Mouse (Mus musculus): ENCODE results near the gene Jpt2. TPM values are rescaled to one million over a fixed set of nuclear protein-coding genes. Genes with fewer than 3 reads are reported as not detected.

Gene Jpt2
- polyA plus RNA-seq, 1 experiment from 2014 or later: 82.9 TPM

GRCm38 (mm10) chr17:24899153-24899552 lies 61.3 kb downstream of the Jpt2 start:
- no peak for ATAC-seq
- Histone ChIP-seq H3K27ac (ENCODE audit: low read depth, low read length) (no peak overlapping the region), H3K4me2 (ENCODE audit: low read length) (no peak overlapping the region), H3K4me3 (ENCODE audit: low read length) (no peak overlapping the region), H3K9ac (ENCODE audit: low read depth, low read length) (no peak overlapping the region), H3K9me3 (ENCODE audit: control insufficient read depth, low read length) (no peaks in the 10 kb centered on the region), H3K36me3 (ENCODE audit: control insufficient read depth, insufficient read depth, low read length) (peaks cover 62% of the 10 kb centered on the region), H3K4me1 (ENCODE audit: control insufficient read depth, insufficient read depth, low read depth, low read length) (peaks cover 28% of the 10 kb centered on the region), H3K27me3 (replicated peaks; ENCODE audit: control insufficient read depth, insufficient read depth, low read length) (no peaks in the 10 kb centered on the region)
- WGBS: 78% methylated on average over 5 of the region's 5 CpGs

GRCm38 (mm10) chr17:24898041-24898854 lies 62.2 kb downstream of the Jpt2 start:
- Histone ChIP-seq H3K4me3 (ENCODE audit: low read length) (no peak overlapping the region), H3K36me3 (ENCODE audit: control insufficient read depth, insufficient read depth, low read length) (peaks cover 58% of the 10 kb centered on the region), H3K9me3 (ENCODE audit: control insufficient read depth, low read length) (no peaks in the 10 kb centered on the region), H3K4me2 (ENCODE audit: low read length) (no peak overlapping the region), H3K27me3 (replicated peaks; ENCODE audit: control insufficient read depth, insufficient read depth, low read length) (no peaks in the 10 kb centered on the region), H3K4me1 (ENCODE audit: control insufficient read depth, insufficient read depth, low read depth, low read length) (peaks cover 37% of the 10 kb centered on the region), H3K9ac (ENCODE audit: low read depth, low read length) (peak overlapping the region; percentile 47; the same call in 1 of the 2 replicates), H3K27ac (ENCODE audit: low read depth, low read length) (no peak overlapping the region)
- 86% methylated on average over 4 of the region's 4 CpGs for WGBS
- ATAC-seq: no peak

GRCm38 (mm10) chr17:24897600-24897999 lies 62.9 kb downstream of the Jpt2 start:
- H3K27me3 ChIP-seq (replicated peaks; ENCODE audit: control insufficient read depth, insufficient read depth, low read length): no peaks in the 10 kb centered on the region
- H3K4me1 ChIP-seq (ENCODE audit: control insufficient read depth, insufficient read depth, low read depth, low read length): peaks cover 41% of the 10 kb centered on the region
- 65% methylated on average over 4 of the region's 4 CpGs for WGBS
- no peaks in the 10 kb centered on the region for H3K9me3 ChIP-seq (ENCODE audit: control insufficient read depth, low read length)
- no peak for ATAC-seq
- H3K36me3 ChIP-seq (ENCODE audit: control insufficient read depth, insufficient read depth, low read length): peaks cover 61% of the 10 kb centered on the region
- peak overlapping the region; percentile 47 for H3K9ac ChIP-seq (ENCODE audit: low read depth, low read length)
- peak overlapping the region; percentile 73 for H3K4me3 ChIP-seq (ENCODE audit: low read length)
- H3K27ac ChIP-seq (ENCODE audit: low read depth, low read length): no peak overlapping the region
- peak overlapping the region; percentile 97 for H3K4me2 ChIP-seq (ENCODE audit: low read length)

- peaks cover 41% of the 10 kb centered on the region for H3K4me1 ChIP-seq (ENCODE audit: control insufficient read depth, insufficient read depth, low read depth, low read length)
Observed at GRCm38 (mm10) chr17:24896993-24897269, 63.6 kb downstream of the Jpt2 start.

GRCm38 (mm10) chr17:24896241-24896992 lies 64.1 kb downstream of the Jpt2 start, which contains the start of gene Nme3:
TSS of gene Nme3 (plus strand) at chr17:24896500.
- 1% methylated on average over 47 of the region's 50 CpGs for WGBS
- Histone ChIP-seq H3K4me3 (ENCODE audit: low read length) (peak within 1 kb of the TSS; percentile 73), H3K36me3 (ENCODE audit: control insufficient read depth, insufficient read depth, low read length) (peaks cover 57% of the 10 kb centered on the region), H3K4me2 (ENCODE audit: low read length) (peak within 1 kb of the TSS; percentile 97), H3K27me3 (replicated peaks; ENCODE audit: control insufficient read depth, insufficient read depth, low read length) (no peaks in the 10 kb centered on the region), H3K9ac (ENCODE audit: low read depth, low read length) (peak within 1 kb of the TSS; percentile 90), H3K4me1 (ENCODE audit: control insufficient read depth, insufficient read depth, low read depth, low read length) (peaks cover 41% of the 10 kb centered on the region), H3K27ac (ENCODE audit: low read depth, low read length) (peak within 1 kb of the TSS; percentile 88), H3K9me3 (ENCODE audit: control insufficient read depth, low read length) (no peaks in the 10 kb centered on the region)
- ATAC-seq: peak; percentile 72

More at GRCm38 (mm10) chr17:24896993-24897269, 63.6 kb downstream of the Jpt2 start:
- WGBS: 19% methylated on average over 11 of the region's 11 CpGs
- Histone ChIP-seq H3K36me3 (ENCODE audit: control insufficient read depth, insufficient read depth, low read length) (peaks cover 60% of the 10 kb centered on the region), H3K4me2 (ENCODE audit: low read length) (peak overlapping the region; percentile 97), H3K9ac (ENCODE audit: low read depth, low read length) (peak overlapping the region; percentile 90), H3K27ac (ENCODE audit: low read depth, low read length) (peak overlapping the region; percentile 88), H3K4me3 (ENCODE audit: low read length) (peak overlapping the region; percentile 73), H3K9me3 (ENCODE audit: control insufficient read depth, low read length) (no peaks in the 10 kb centered on the region), H3K27me3 (replicated peaks; ENCODE audit: control insufficient read depth, insufficient read depth, low read length) (no peaks in the 10 kb centered on the region)
- ATAC-seq: no peak

GRCm38 (mm10) chr17:24895571-24896240 lies 64.8 kb downstream of the Jpt2 start:
- Histone ChIP-seq H3K4me3 (ENCODE audit: low read length) (peak overlapping the region; percentile 73), H3K4me2 (ENCODE audit: low read length) (peak overlapping the region; percentile 97), H3K27ac (ENCODE audit: low read depth, low read length) (peak overlapping the region; percentile 88), H3K36me3 (ENCODE audit: control insufficient read depth, insufficient read depth, low read length) (peaks cover 57% of the 10 kb centered on the region), H3K9me3 (ENCODE audit: control insufficient read depth, low read length) (no peaks in the 10 kb centered on the region), H3K4me1 (ENCODE audit: control insufficient read depth, insufficient read depth, low read depth, low read length) (peaks cover 41% of the 10 kb centered on the region), H3K27me3 (replicated peaks; ENCODE audit: control insufficient read depth, insufficient read depth, low read length) (no peaks in the 10 kb centered on the region), H3K9ac (ENCODE audit: low read depth, low read length) (peak overlapping the region; percentile 90)
- ATAC-seq: no peak
- WGBS: 7% methylated on average over 23 of the region's 23 CpGs

- Histone ChIP-seq H3K9me3 (ENCODE audit: control insufficient read depth, low read length) (no peaks in the 10 kb centered on the region), H3K27ac (ENCODE audit: low read depth, low read length) (peak within 1 kb of the TSS; percentile 88), H3K4me3 (ENCODE audit: low read length) (peak within 1 kb of the TSS; percentile 73), H3K36me3 (ENCODE audit: control insufficient read depth, insufficient read depth, low read length) (peaks cover 55% of the 10 kb centered on the region), H3K9ac (ENCODE audit: low read depth, low read length) (peak within 1 kb of the TSS; percentile 90), H3K27me3 (replicated peaks; ENCODE audit: control insufficient read depth, insufficient read depth, low read length) (no peaks in the 10 kb centered on the region), H3K4me2 (ENCODE audit: low read length) (peak within 1 kb of the TSS; percentile 97), H3K4me1 (ENCODE audit: control insufficient read depth, insufficient read depth, low read depth, low read length) (peaks cover 41% of the 10 kb centered on the region)
- 0% methylated on average over 62 of the region's 62 CpGs for WGBS
- peak; percentile 73 for ATAC-seq
Observed at GRCm38 (mm10) chr17:24894995-24895547, 65.4 kb downstream of the Jpt2 start, which contains the start of the genes Eme2 and Mrps34. TSS of gene Eme2 (minus strand) at chr17:24895087. TSS of gene Mrps34 (plus strand) at chr17:24895116.

- H3K27me3 ChIP-seq (replicated peaks; ENCODE audit: control insufficient read depth, insufficient read depth, low read length): no peaks in the 10 kb centered on the region
- peak; percentile 41 for ATAC-seq
- H3K4me1 ChIP-seq (ENCODE audit: control insufficient read depth, insufficient read depth, low read depth, low read length): peaks cover 44% of the 10 kb centered on the region
- H3K9ac ChIP-seq (ENCODE audit: low read depth, low read length): peak overlapping the region; percentile 90
- WGBS: 11% methylated on average over 31 of the region's 31 CpGs
- peak overlapping the region; percentile 73 for H3K4me3 ChIP-seq (ENCODE audit: low read length)
- H3K36me3 ChIP-seq (ENCODE audit: control insufficient read depth, insufficient read depth, low read length): peaks cover 49% of the 10 kb centered on the region
- H3K27ac ChIP-seq (ENCODE audit: low read depth, low read length): peak overlapping the region; percentile 83
- no peaks in the 10 kb centered on the region for H3K9me3 ChIP-seq (ENCODE audit: control insufficient read depth, low read length)
- H3K4me2 ChIP-seq (ENCODE audit: low read length): peak overlapping the region; percentile 97
Observed at GRCm38 (mm10) chr17:24894061-24894994, 66.2 kb downstream of the Jpt2 start.
